Mouse (Mus musculus): ENCODE data around the gene Zfp384.
"Not testable (repeated sequence)": the region's sequence is repeated elsewhere in the genome, so short reads cannot be mapped to it uniquely, and the experiment has no call there.

Zfp384 gene

GRCm38 (mm10) chr6:125009181-125010073 lies 482 bp downstream of the Zfp384 start:
- peak; percentile 49 for DNase-seq (ENCODE audit: low read depth, low spot score)

- DNase-seq (ENCODE audit: low read depth, low spot score) = peak; percentile 68
These were observed 8.7 kb downstream of the Zfp384 start for GRCm38 (mm10) chr6:125017682-125018081.

GRCm38 (mm10) chr6:125030532-125030931 lies 21.6 kb downstream of the Zfp384 start:
- not testable (repeated sequence) for DNase-seq (ENCODE audit: low read depth, low spot score)

GRCm38 (mm10) chr6:125031604-125032003 lies 22.7 kb downstream of the Zfp384 start:
- no peak for DNase-seq (ENCODE audit: low read depth, low spot score)

GRCm38 (mm10) chr6:125038666-125039065 lies 29.7 kb downstream of the Zfp384 start:
- no peak for DNase-seq (ENCODE audit: low read depth, low spot score)

- no peak for DNase-seq (ENCODE audit: low read depth, low spot score)
These were observed 30.2 kb downstream of the Zfp384 start for GRCm38 (mm10) chr6:125039131-125039530.

- peak; percentile 87 for DNase-seq (ENCODE audit: low read depth, low spot score)
These were observed 30.7 kb downstream of the Zfp384 start, which contains the start of gene Ing4 for GRCm38 (mm10) chr6:125039533-125040153. Ing4 (plus strand) TSS chr6:125039760.

GRCm38 (mm10) chr6:125040221-125040620 lies 31.3 kb downstream of the Zfp384 start:
- no peak for DNase-seq (ENCODE audit: low read depth, low spot score)

GRCm38 (mm10) chr6:125041047-125041446 lies 32.1 kb downstream of the Zfp384 start:
- DNase-seq (ENCODE audit: low read depth, low spot score) = no peak

- DNase-seq (ENCODE audit: low read depth, low spot score) = no peak
These were observed 33.1 kb downstream of the Zfp384 start for GRCm38 (mm10) chr6:125042081-125042480.

- peak; percentile 51 for DNase-seq (ENCODE audit: low read depth, low spot score)
These were observed 37.7 kb downstream of the Zfp384 start for GRCm38 (mm10) chr6:125046691-125047090.

- no peak for DNase-seq (ENCODE audit: low read depth, low spot score)
These were observed 40.7 kb downstream of the Zfp384 start, which contains the start of gene Acrbp for GRCm38 (mm10) chr6:125049678-125050077. Acrbp (plus strand) TSS chr6:125049689.

GRCm38 (mm10) chr6:125051237-125051636 lies 42.3 kb downstream of the Zfp384 start:
- DNase-seq (ENCODE audit: low read depth, low spot score) = no peak

GRCm38 (mm10) chr6:125061493-125061892 lies 52.5 kb downstream of the Zfp384 start:
- no peak for DNase-seq (ENCODE audit: low read depth, low spot score)

GRCm38 (mm10) chr6:125062511-125062910 lies 53.6 kb downstream of the Zfp384 start:
- no peak for DNase-seq (ENCODE audit: low read depth, low spot score)

GRCm38 (mm10) chr6:125063906-125064305 lies 55.0 kb downstream of the Zfp384 start:
- DNase-seq (ENCODE audit: low read depth, low spot score) = no peak

GRCm38 (mm10) chr6:125065223-125065622 lies 56.3 kb downstream of the Zfp384 start:
- DNase-seq (ENCODE audit: low read depth, low spot score) = not testable (repeated sequence)

- DNase-seq (ENCODE audit: low read depth, low spot score) = no peak
These were observed 58.6 kb downstream of the Zfp384 start, which contains the start of gene Lpar5 for GRCm38 (mm10) chr6:125067571-125067995. Lpar5 (plus strand) TSS chr6:125067920.

GRCm38 (mm10) chr6:125071170-125071895 lies 62.4 kb downstream of the Zfp384 start:
- DNase-seq (ENCODE audit: low read depth, low spot score) = no peak

GRCm38 (mm10) chr6:125071896-125072279 lies 62.9 kb downstream of the Zfp384 start:
- no peak for DNase-seq (ENCODE audit: low read depth, low spot score)

- DNase-seq (ENCODE audit: low read depth, low spot score) = no peak
These were observed 64.9 kb downstream of the Zfp384 start for GRCm38 (mm10) chr6:125073825-125074224.

- no peak for DNase-seq (ENCODE audit: low read depth, low spot score)
These were observed 72.4 kb downstream of the Zfp384 start for GRCm38 (mm10) chr6:125081394-125081793.

Measured in c-Kit-negative CD71-positive TER-119-positive erythroid progenitor cells, embryonic 14.5 days (primary cell).